Mouse (Mus musculus) heart, embryonic 16.5 days (tissue): Measurements from ENCODE around the gene Krt23. TPM values are rescaled to one million over a fixed set of nuclear protein-coding genes. Genes with fewer than 3 reads are reported as not detected.

Experiments
- ATAC-seq: fragments of 200-750 bp; cut with Nextera tagmentation; replicated peaks from 2 replicates; pipeline ENCODE4 v1.8.0; 2017; ENCODE audit warnings: moderate number of reproducible peaks; ENCODE audit not compliant: insufficient read depth, low FRiP score; ENCODE audit errors: extremely low read depth
- H3K27ac ChIP-seq: fragments of 300-500 bp; sonication (generic); 2 replicates; pipeline ENCODE4 v1.5.1; 2014; ENCODE audit warnings: mild to moderate bottlenecking, low read length, control low read depth, moderate library complexity
- H3K27me3 ChIP-seq: fragments of 300-500 bp; sonication (generic); 2 replicates; pipeline ENCODE4 v1.6.1; 2014; ENCODE audit warnings: low read length, mixed read lengths; ENCODE audit not compliant: control insufficient read depth, insufficient read depth
- H3K36me3 ChIP-seq: fragments of 300-500 bp; sonication (generic); 2 replicates; pipeline ENCODE4 v1.6.1; 2014; ENCODE audit not compliant: control insufficient read depth, insufficient read depth
- H3K4me1 ChIP-seq: fragments of 300-500 bp; sonication (generic); 2 replicates; pipeline ENCODE4 v1.6.1; 2014; ENCODE audit warnings: low read length, mixed read lengths; ENCODE audit not compliant: control insufficient read depth, insufficient read depth
- H3K4me2 ChIP-seq: fragments of 300-500 bp; sonication (generic); 2 replicates; pipeline ENCODE4 v1.6.1; 2014; ENCODE audit warnings: low read depth, mild to moderate bottlenecking, control low read depth, low read length
- H3K4me3 ChIP-seq: fragments of 300-500 bp; sonication (generic); 2 replicates; pipeline ENCODE4 v1.5.1; 2014; ENCODE audit warnings: mild to moderate bottlenecking, control low read depth, low read length
- H3K9ac ChIP-seq: fragments of 300-500 bp; sonication (generic); 2 replicates; pipeline ENCODE4 v1.6.1; 2014; ENCODE audit warnings: low read length, control low read depth
- H3K9me3 ChIP-seq: fragments of 300-500 bp; sonication (generic); replicated peaks from 2 replicates; pipeline ENCODE4 v1.6.1; 2016; ENCODE audit warnings: low read length; ENCODE audit not compliant: control insufficient read depth
- WGBS: fragments of 180-500 bp; shearing (Covaris S2); extraction: QIAGEN DNeasy Blood & Tissue Kit; methylation state at CpG from one replicate; pipeline ENCODE4 v1.1.7; 2014; 5-methylcytosine and 5-hydroxymethylcytosine counted together
- polyA plus RNA-seq: library from polyadenylated mRNA; unstranded; fragments of >200 nt; fragmentation: Nextera tagmentation; extraction: Ambion mirVana; gene quantifications from 2 replicates; pipeline ENCODE4 v1.2.1, GENCODE M21; 2015

Gene Krt23
- polyA plus RNA-seq, 1 experiment from 2014 or later, result 0.70 TPM

DNA sequence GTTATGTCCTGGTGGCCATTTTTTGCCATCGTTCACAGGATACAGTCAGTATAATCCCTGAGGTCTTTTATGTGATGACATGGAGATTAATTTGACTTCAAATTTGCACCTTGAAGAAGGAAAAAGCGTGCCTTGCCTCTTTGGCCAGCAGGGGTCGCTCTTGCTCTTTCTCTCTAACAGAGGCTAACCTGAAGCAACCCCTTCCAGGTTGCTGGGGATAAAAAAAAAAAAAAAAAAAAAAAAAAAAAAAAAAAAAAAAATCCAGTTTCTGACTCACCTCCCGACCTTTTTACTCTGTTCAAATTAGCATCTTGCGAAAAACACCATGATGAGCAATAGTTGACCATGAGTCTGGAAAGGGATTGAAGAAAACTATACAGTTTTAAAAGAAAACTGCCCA lies 28.1 kb downstream of the Krt23 start:
- H3K9ac ChIP-seq, result no peak overlapping the region
- 3% methylated on average over 5 of the region's 5 CpGs for WGBS
- no peak; the same call in 1 of the 2 replicates for ATAC-seq
- peaks cover 4% of the 10 kb centered on the region; the same call in 1 of the 2 replicates for H3K27me3 ChIP-seq
- H3K4me2 ChIP-seq, result no peak overlapping the region
- H3K4me3 ChIP-seq, result no peak overlapping the region
- no peaks in the 10 kb centered on the region for H3K9me3 ChIP-seq
- no peaks in the 10 kb centered on the region for H3K36me3 ChIP-seq
- no peak overlapping the region for H3K27ac ChIP-seq
- H3K4me1 ChIP-seq, result no peaks in the 10 kb centered on the region

DNA sequence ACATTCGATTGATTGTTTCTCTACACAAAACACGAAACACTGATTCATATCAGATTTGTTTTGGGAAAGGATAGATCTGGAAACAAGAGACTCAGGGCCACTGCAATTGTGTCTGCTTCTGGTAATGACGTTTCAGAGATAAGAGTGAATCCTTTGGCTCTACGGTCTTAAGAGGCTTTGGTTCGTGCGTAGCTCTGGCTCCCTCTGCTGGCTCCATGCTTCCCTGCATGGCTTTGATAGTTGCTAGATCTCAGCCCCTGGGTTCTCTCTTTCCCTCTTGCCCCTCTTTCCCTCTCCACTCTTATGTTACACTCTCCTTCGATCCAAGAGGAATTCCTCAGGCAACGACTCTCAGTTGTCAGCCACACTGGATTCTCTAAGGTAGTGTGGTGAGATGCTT lies 29.8 kb downstream of the Krt23 start:
- H3K27ac ChIP-seq, result no peak overlapping the region
- 11% methylated on average over 8 of the region's 8 CpGs for WGBS
- no peak overlapping the region for H3K4me3 ChIP-seq
- no peak overlapping the region for H3K9ac ChIP-seq
- H3K36me3 ChIP-seq, result no peaks in the 10 kb centered on the region
- H3K27me3 ChIP-seq, result peaks cover 4% of the 10 kb centered on the region; the same call in 1 of the 2 replicates
- H3K9me3 ChIP-seq, result no peaks in the 10 kb centered on the region
- no peaks in the 10 kb centered on the region for H3K4me1 ChIP-seq
- H3K4me2 ChIP-seq, result no peak overlapping the region
- no peak for ATAC-seq

DNA sequence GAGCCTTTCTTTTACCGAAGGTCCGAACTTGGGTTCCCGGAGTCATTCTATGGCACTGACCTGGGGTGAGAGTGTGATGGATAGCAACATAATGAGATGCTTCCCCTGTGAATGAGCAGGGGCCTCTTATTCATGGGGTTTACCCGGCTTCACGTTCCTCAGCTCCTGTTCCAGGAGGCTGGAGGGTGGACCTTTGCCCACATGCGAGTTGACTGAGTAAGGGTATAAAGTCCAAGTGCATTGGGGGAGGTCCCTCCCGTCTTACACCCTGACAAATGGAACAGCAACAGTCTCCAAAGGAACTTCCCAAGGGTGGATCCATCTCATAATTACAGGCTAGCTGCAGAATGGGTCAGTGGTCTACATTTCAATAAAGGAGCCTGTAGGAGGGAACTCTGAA lies 31.2 kb downstream of the Krt23 start:
- ATAC-seq, result no peak
- H3K9me3 ChIP-seq, result no peaks in the 10 kb centered on the region
- H3K4me3 ChIP-seq, result no peak overlapping the region
- 64% methylated on average over 7 of the region's 7 CpGs for WGBS
- no peak overlapping the region for H3K4me2 ChIP-seq
- no peaks in the 10 kb centered on the region for H3K36me3 ChIP-seq
- H3K27ac ChIP-seq, result no peak overlapping the region
- no peaks in the 10 kb centered on the region for H3K4me1 ChIP-seq
- peaks cover 4% of the 10 kb centered on the region; the same call in 1 of the 2 replicates for H3K27me3 ChIP-seq
- H3K9ac ChIP-seq, result no peak overlapping the region

DNA sequence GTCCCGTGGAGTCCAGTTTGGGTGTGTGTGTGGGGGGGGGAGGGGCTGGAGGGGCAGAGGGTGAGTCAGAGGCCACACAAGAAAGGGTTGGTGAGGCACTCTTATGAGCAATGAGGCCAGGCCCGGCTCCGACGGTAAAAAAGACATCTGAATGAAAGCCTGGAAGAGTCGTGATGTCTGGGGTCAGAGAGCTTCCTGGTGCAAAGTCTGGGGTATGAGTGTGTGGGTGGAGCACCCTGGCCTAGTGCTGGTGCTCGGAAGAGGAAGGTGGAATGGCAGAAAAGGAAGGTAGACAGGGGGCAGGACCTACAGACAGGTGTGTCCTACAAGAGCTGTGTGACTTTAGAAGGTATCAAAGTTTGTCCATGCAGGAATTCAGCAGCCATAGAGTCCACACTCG lies 34.0 kb downstream of the Krt23 start:
- ATAC-seq, result no peak
- H3K27me3 ChIP-seq, result peaks cover 4% of the 10 kb centered on the region; the same call in 1 of the 2 replicates
- H3K4me3 ChIP-seq, result no peak overlapping the region
- WGBS, result 57% methylated on average over 7 of the region's 7 CpGs
- H3K4me2 ChIP-seq, result no peak overlapping the region
- no peaks in the 10 kb centered on the region for H3K9me3 ChIP-seq
- no peaks in the 10 kb centered on the region for H3K4me1 ChIP-seq
- H3K36me3 ChIP-seq, result no peaks in the 10 kb centered on the region
- H3K9ac ChIP-seq, result no peak overlapping the region
- no peak overlapping the region for H3K27ac ChIP-seq

DNA sequence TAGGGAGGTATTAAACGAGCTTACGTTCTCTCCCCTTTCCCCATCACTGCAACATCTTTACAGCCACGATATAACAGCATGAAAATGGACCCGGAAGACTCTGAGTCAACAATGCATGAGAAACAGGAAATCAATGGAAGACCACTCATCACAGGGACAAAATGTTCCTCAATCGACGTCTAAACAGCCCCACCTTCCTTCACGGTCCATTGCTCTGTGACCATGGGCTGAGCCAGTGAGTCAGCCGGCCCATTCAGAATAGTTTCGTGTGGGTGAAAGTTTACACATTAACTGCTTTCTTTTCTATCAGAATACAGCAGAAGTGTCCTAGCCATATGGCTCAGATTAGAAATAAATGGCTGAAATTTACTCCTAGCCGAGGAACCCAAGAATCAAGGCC lies 38.2 kb downstream of the Krt23 start:
- H3K4me3 ChIP-seq, result no peak overlapping the region
- H3K27me3 ChIP-seq, result no peaks in the 10 kb centered on the region
- H3K9ac ChIP-seq, result no peak overlapping the region
- no peak overlapping the region for H3K27ac ChIP-seq
- no peaks in the 10 kb centered on the region for H3K9me3 ChIP-seq
- no peak for ATAC-seq
- 78% methylated on average over 10 of the region's 10 CpGs for WGBS
- no peak overlapping the region for H3K4me2 ChIP-seq
- no peaks in the 10 kb centered on the region for H3K4me1 ChIP-seq
- H3K36me3 ChIP-seq, result no peaks in the 10 kb centered on the region

DNA sequence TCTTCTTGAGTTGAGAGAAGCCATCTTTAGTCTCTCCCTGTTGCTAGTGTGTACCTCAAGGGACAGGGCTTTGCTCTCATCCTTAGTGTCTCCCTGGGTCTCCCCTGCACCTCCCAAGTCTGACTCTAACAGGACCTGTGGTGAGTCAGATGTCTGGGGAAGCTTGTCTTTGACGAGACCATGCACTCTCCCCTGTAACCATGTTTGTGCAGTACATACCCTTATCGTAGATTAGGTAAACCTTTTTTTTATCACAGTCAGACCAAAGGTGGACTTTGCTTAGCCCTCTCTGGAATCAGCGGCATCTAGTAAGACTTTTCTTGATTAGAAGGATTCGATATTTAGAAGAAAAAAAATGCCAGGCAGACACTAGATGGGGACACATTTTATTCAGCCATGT lies 38.9 kb downstream of the Krt23 start:
- H3K9ac ChIP-seq, result no peak overlapping the region
- 69% methylated on average over 4 of the region's 4 CpGs for WGBS
- no peaks in the 10 kb centered on the region for H3K27me3 ChIP-seq
- no peak overlapping the region for H3K27ac ChIP-seq
- H3K4me2 ChIP-seq, result no peak overlapping the region
- no peaks in the 10 kb centered on the region for H3K9me3 ChIP-seq
- H3K36me3 ChIP-seq, result no peaks in the 10 kb centered on the region
- H3K4me3 ChIP-seq, result no peak overlapping the region
- ATAC-seq, result no peak
- H3K4me1 ChIP-seq, result no peaks in the 10 kb centered on the region

- Histone ChIP-seq H3K27ac (no peak overlapping the region), H3K4me2 (no peak overlapping the region), H3K4me1 (no peaks in the 10 kb centered on the region), H3K27me3 (no peaks in the 10 kb centered on the region), H3K36me3 (no peaks in the 10 kb centered on the region), H3K9ac (no peak overlapping the region), H3K9me3 (no peaks in the 10 kb centered on the region), H3K4me3 (no peak overlapping the region)
- no peak for ATAC-seq
- 40% methylated on average over 2 of the region's 2 CpGs for WGBS
Measured at GRCm38 (mm10) chr11:99448769-99449168, 44.2 kb downstream of the Krt23 start.

DNA sequence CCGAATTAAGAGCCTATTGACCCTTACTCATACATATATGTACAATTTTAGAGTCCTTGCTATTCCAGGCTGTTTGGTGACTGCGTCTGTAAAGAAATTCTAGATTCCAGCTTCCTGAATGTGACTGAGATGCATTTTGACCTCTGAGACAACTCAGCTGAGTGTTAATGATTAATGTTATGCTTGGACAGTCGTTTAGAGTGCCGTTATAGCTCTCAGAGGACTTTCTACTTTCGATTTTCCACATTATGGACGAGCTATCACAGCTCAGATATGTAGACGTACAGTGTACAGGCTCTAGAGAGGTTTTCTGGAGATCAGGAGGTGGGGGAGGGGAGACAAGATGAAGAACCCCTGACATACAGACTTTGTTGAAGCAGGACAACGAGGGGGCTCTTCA lies 51.7 kb downstream of the Krt23 start:
- no peak for ATAC-seq
- no peak overlapping the region for H3K4me2 ChIP-seq
- H3K36me3 ChIP-seq, result no peaks in the 10 kb centered on the region
- H3K27me3 ChIP-seq, result no peaks in the 10 kb centered on the region
- H3K9ac ChIP-seq, result no peak overlapping the region
- no peak overlapping the region for H3K4me3 ChIP-seq
- H3K4me1 ChIP-seq, result peaks cover 4% of the 10 kb centered on the region; the same call in 1 of the 2 replicates
- no peaks in the 10 kb centered on the region for H3K9me3 ChIP-seq
- H3K27ac ChIP-seq, result no peak overlapping the region
- WGBS, result 52% methylated on average over 8 of the region's 8 CpGs

GRCm38 (mm10) chr11:99439465-99439864 lies 53.5 kb downstream of the Krt23 start:
- no peak overlapping the region for H3K4me3 ChIP-seq
- no peaks in the 10 kb centered on the region for H3K9me3 ChIP-seq
- H3K27me3 ChIP-seq, result no peaks in the 10 kb centered on the region
- H3K27ac ChIP-seq, result no peak overlapping the region
- H3K4me2 ChIP-seq, result no peak overlapping the region
- no peak for ATAC-seq
- no peaks in the 10 kb centered on the region for H3K36me3 ChIP-seq
- peaks cover 4% of the 10 kb centered on the region; the same call in 1 of the 2 replicates for H3K4me1 ChIP-seq
- 66% methylated on average over 10 of the region's 10 CpGs for WGBS
- H3K9ac ChIP-seq, result no peak overlapping the region
